Mouse (Mus musculus) heart, embryonic 16.5 days (tissue): ENCODE measurements at regions not wholly inside any gene's neighbourhood (a gene's known extent, or its start where the extent isn't known, plus 50 kb on each side); places are given as distances from the start of the nearest gene placed in this dataset.

ENCODE experiments used
- ATAC-seq: fragments of 200-750 bp; cut with Nextera tagmentation; replicated peaks from 2 replicates; pipeline ENCODE4 v1.8.0; 2017; ENCODE audit warnings: moderate number of reproducible peaks; ENCODE audit not compliant: insufficient read depth, low FRiP score; ENCODE audit errors: extremely low read depth
- H3K27ac ChIP-seq: fragments of 300-500 bp; sonication (generic); 2 replicates; pipeline ENCODE4 v1.5.1; 2014; ENCODE audit warnings: mild to moderate bottlenecking, low read length, control low read depth, moderate library complexity
- H3K27me3 ChIP-seq: fragments of 300-500 bp; sonication (generic); 2 replicates; pipeline ENCODE4 v1.6.1; 2014; ENCODE audit warnings: low read length, mixed read lengths; ENCODE audit not compliant: control insufficient read depth, insufficient read depth
- H3K36me3 ChIP-seq: fragments of 300-500 bp; sonication (generic); 2 replicates; pipeline ENCODE4 v1.6.1; 2014; ENCODE audit not compliant: control insufficient read depth, insufficient read depth
- H3K4me1 ChIP-seq: fragments of 300-500 bp; sonication (generic); 2 replicates; pipeline ENCODE4 v1.6.1; 2014; ENCODE audit warnings: low read length, mixed read lengths; ENCODE audit not compliant: control insufficient read depth, insufficient read depth
- H3K4me2 ChIP-seq: fragments of 300-500 bp; sonication (generic); 2 replicates; pipeline ENCODE4 v1.6.1; 2014; ENCODE audit warnings: low read depth, mild to moderate bottlenecking, control low read depth, low read length
- H3K4me3 ChIP-seq: fragments of 300-500 bp; sonication (generic); 2 replicates; pipeline ENCODE4 v1.5.1; 2014; ENCODE audit warnings: mild to moderate bottlenecking, control low read depth, low read length
- H3K9ac ChIP-seq: fragments of 300-500 bp; sonication (generic); 2 replicates; pipeline ENCODE4 v1.6.1; 2014; ENCODE audit warnings: low read length, control low read depth
- H3K9me3 ChIP-seq: fragments of 300-500 bp; sonication (generic); replicated peaks from 2 replicates; pipeline ENCODE4 v1.6.1; 2016; ENCODE audit warnings: low read length; ENCODE audit not compliant: control insufficient read depth
- WGBS: fragments of 180-500 bp; shearing (Covaris S2); extraction: QIAGEN DNeasy Blood & Tissue Kit; methylation state at CpG from one replicate; pipeline ENCODE4 v1.1.7; 2014; 5-methylcytosine and 5-hydroxymethylcytosine counted together

DNA sequence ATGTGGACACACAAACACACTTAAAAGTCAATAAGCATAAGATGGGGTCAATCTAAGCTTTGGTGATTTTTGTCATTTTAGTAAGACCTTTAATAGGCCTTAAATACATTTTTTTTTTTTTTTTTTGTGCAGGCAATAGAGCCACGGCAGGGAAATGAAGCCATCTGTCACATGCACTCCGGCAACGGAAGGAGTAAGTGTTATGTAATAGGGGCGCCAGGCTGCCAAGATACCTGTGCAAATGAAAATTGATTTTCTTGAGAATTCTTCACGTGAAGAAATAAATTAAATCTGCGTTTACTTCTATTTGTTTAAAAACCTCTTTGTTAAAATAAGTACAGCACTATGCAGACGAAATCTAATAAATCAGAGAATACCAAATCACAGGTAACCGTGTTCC, 54.6 kb upstream of the Card11 start:
- ATAC-seq, result no peak
- no peaks in the 10 kb centered on the region for H3K36me3 ChIP-seq
- H3K4me1 ChIP-seq, result no peaks in the 10 kb centered on the region
- no peak overlapping the region for H3K4me3 ChIP-seq
- H3K27me3 ChIP-seq, result no peaks in the 10 kb centered on the region
- no peak overlapping the region for H3K27ac ChIP-seq
- no peak overlapping the region for H3K4me2 ChIP-seq
- peaks cover 12% of the 10 kb centered on the region for H3K9me3 ChIP-seq
- H3K9ac ChIP-seq, result no peak overlapping the region
- 82% methylated on average over 8 of the region's 8 CpGs for WGBS

- Histone ChIP-seq H3K27ac (no peak overlapping the region), H3K4me2 (no peak overlapping the region), H3K9me3 (peaks cover 12% of the 10 kb centered on the region), H3K4me1 (no peaks in the 10 kb centered on the region), H3K4me3 (no peak overlapping the region), H3K36me3 (no peaks in the 10 kb centered on the region), H3K9ac (no peak overlapping the region), H3K27me3 (no peaks in the 10 kb centered on the region)
- no peak for ATAC-seq
- WGBS, result 70% methylated on average over 10 of the region's 10 CpGs
Observed at GRCm38 (mm10) chr5:141055596-141056343, 55.4 kb upstream of the Card11 start.

GRCm38 (mm10) chr5:141058141-141058540, 57.8 kb upstream of the Card11 start:
- no peaks in the 10 kb centered on the region; the same call in 1 of the 2 replicates for H3K9me3 ChIP-seq
- no peak overlapping the region for H3K4me3 ChIP-seq
- no peaks in the 10 kb centered on the region for H3K4me1 ChIP-seq
- 71% methylated on average over 7 of the region's 7 CpGs for WGBS
- no peak overlapping the region for H3K4me2 ChIP-seq
- no peak overlapping the region for H3K27ac ChIP-seq
- H3K27me3 ChIP-seq, result no peaks in the 10 kb centered on the region
- no peak overlapping the region for H3K9ac ChIP-seq
- H3K36me3 ChIP-seq, result no peaks in the 10 kb centered on the region
- ATAC-seq, result no peak

GRCm38 (mm10) chr5:141058863-141059262, 58.5 kb upstream of the Card11 start:
- ATAC-seq, result no peak
- no peak overlapping the region for H3K9ac ChIP-seq
- H3K4me2 ChIP-seq, result no peak overlapping the region
- 77% methylated on average over 1 of the region's 1 CpGs for WGBS
- no peaks in the 10 kb centered on the region for H3K27me3 ChIP-seq
- H3K36me3 ChIP-seq, result no peaks in the 10 kb centered on the region
- no peaks in the 10 kb centered on the region for H3K4me1 ChIP-seq
- H3K4me3 ChIP-seq, result no peak overlapping the region
- no peaks in the 10 kb centered on the region; the same call in 1 of the 2 replicates for H3K9me3 ChIP-seq
- H3K27ac ChIP-seq, result no peak overlapping the region

GRCm38 (mm10) chr5:141062144-141062543, 61.8 kb upstream of the Card11 start:
- Histone ChIP-seq H3K27me3 (no peaks in the 10 kb centered on the region), H3K4me2 (no peak overlapping the region), H3K9ac (no peak overlapping the region), H3K36me3 (no peaks in the 10 kb centered on the region), H3K4me1 (no peaks in the 10 kb centered on the region), H3K27ac (no peak overlapping the region), H3K4me3 (no peak overlapping the region), H3K9me3 (0 out of 2 replicates have a peak, but pooled peaks cover 3% of the 10 kb centered on the region)
- ATAC-seq, result no peak
- WGBS, result 46% methylated on average over 4 of the region's 4 CpGs

GRCm38 (mm10) chr5:141067561-141067960, 67.2 kb upstream of the Card11 start:
- Histone ChIP-seq H3K4me2 (no peak overlapping the region), H3K4me3 (no peak overlapping the region), H3K27ac (no peak overlapping the region), H3K9ac (no peak overlapping the region), H3K27me3 (no peaks in the 10 kb centered on the region), H3K4me1 (no peaks in the 10 kb centered on the region), H3K36me3 (no peaks in the 10 kb centered on the region), H3K9me3 (0 out of 2 replicates have a peak, but pooled peaks cover 3% of the 10 kb centered on the region)
- no peak for ATAC-seq
- 83% methylated on average over 7 of the region's 7 CpGs for WGBS

- Histone ChIP-seq H3K4me1 (no peaks in the 10 kb centered on the region; the same call in 1 of the 2 replicates), H3K9ac (no peak overlapping the region), H3K36me3 (no peaks in the 10 kb centered on the region), H3K27me3 (no peaks in the 10 kb centered on the region), H3K4me3 (no peak overlapping the region), H3K4me2 (no peak overlapping the region), H3K27ac (no peak overlapping the region), H3K9me3 (no peaks in the 10 kb centered on the region)
- WGBS, result 76% methylated on average over 3 of the region's 3 CpGs
- no peak for ATAC-seq
Observed at GRCm38 (mm10) chr5:141074457-141074856, 74.1 kb upstream of the Card11 start.

- Histone ChIP-seq H3K36me3 (no peaks in the 10 kb centered on the region), H3K9me3 (no peaks in the 10 kb centered on the region), H3K4me3 (no peak overlapping the region), H3K4me2 (no peak overlapping the region), H3K27me3 (no peaks in the 10 kb centered on the region), H3K4me1 (no peaks in the 10 kb centered on the region; the same call in 1 of the 2 replicates), H3K27ac (no peak overlapping the region), H3K9ac (no peak overlapping the region)
- no peak for ATAC-seq
- 62% methylated on average over 7 of the region's 7 CpGs for WGBS
Observed at GRCm38 (mm10) chr5:141076158-141076557, 75.8 kb upstream of the Card11 start.

DNA sequence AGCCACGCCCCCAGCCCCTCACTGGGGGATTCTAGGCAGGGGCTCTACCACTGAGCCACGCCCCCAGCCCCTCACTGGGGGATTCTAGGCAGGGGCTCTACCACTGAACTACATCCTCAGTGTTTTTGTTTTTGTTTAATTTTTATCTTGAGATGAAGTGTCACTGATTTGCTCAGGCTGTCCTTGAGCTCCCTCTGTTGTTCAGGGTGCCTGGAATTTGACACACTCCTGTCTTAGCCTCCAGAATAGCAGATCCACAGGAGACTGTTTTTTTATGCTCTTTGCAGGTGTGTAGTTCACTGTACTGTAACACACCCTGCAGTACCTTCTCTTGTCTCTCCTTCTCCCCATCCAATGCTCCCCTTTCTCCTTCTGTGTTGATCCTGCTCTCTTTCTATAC, 76.6 kb upstream of the Card11 start:
- H3K4me1 ChIP-seq, result no peaks in the 10 kb centered on the region; the same call in 1 of the 2 replicates
- no peaks in the 10 kb centered on the region for H3K27me3 ChIP-seq
- H3K4me3 ChIP-seq, result no peak overlapping the region
- 100% methylated on average over 2 of the region's 2 CpGs for WGBS
- H3K9ac ChIP-seq, result no peak overlapping the region
- no peaks in the 10 kb centered on the region for H3K9me3 ChIP-seq
- H3K27ac ChIP-seq, result no peak overlapping the region
- ATAC-seq, result no peak
- H3K36me3 ChIP-seq, result no peaks in the 10 kb centered on the region
- no peak overlapping the region for H3K4me2 ChIP-seq
